Mouse (Mus musculus): Measurements from ENCODE around the gene Itga2b. TPM values are rescaled to one million over a fixed set of nuclear protein-coding genes. Genes with fewer than 3 reads are reported as not detected.

Itga2b gene
- polyA plus RNA-seq (2017; shearing (Covaris generic)): 1 to 10 TPM in 1 of 2 experiments, under 1 TPM in 1; 0.64 to 1.1 TPM

DNA sequence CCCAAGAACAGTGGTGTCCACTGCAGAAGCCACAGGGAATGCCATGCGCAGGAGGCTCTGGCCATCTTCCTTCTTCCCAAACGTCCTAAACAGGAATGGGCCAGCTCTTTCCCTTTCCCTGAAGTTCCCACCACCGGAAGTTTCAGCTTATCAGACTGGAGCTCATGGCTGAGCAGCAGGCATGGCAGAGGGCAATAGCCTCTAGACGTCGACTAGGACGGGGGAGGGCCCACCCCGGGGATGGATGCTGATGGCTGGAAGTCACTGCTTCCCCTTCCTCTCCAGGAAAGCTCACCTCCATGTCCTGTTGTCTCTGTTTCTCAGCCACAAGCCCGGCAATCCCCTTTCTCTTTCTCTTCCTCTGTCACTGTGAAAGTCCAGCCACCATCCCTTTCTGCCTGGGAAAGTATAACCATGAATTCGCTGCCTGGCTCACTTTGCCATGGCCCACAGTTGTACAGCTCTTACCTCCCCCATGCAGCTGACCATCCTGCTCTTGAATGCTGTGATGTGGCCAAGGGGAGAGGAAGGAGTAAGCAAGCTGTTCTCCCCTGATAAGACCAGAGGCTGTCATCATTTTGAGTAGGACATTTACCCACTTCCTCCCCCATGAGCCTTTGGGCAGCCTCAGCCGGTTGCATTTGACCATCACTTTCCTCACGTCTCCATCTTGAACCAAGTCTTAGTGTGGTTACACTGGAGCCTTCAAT lies at the start of gene Itga2b:
Itga2b (minus strand) TSS at position 475 of the 710 bp plus-strand sequence.

DNA sequence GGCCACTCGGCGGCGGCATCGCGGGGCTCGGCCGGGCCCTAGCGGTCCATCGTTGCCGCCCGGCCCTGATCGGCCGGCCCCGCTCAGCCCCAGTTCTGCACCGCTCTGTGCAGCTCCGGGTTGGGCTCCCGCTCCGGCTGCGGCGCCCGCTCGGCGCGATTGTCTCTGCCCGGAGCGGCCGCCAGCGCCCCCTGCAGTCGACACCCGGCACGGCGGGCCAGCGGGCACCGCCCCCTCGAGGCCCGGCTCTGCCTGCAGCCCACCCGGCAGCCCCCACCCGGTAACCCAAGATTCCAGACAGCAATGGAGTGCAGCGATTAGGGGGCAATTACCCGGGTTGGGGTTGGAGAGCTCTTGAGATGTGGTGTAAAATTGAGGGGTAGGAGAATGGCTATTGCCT lies 22.4 kb downstream of the Itga2b start, which contains the start of gene Fam171a2:
Fam171a2 (minus strand) TSS at position 186 of the 400 bp plus-strand sequence.

DNA sequence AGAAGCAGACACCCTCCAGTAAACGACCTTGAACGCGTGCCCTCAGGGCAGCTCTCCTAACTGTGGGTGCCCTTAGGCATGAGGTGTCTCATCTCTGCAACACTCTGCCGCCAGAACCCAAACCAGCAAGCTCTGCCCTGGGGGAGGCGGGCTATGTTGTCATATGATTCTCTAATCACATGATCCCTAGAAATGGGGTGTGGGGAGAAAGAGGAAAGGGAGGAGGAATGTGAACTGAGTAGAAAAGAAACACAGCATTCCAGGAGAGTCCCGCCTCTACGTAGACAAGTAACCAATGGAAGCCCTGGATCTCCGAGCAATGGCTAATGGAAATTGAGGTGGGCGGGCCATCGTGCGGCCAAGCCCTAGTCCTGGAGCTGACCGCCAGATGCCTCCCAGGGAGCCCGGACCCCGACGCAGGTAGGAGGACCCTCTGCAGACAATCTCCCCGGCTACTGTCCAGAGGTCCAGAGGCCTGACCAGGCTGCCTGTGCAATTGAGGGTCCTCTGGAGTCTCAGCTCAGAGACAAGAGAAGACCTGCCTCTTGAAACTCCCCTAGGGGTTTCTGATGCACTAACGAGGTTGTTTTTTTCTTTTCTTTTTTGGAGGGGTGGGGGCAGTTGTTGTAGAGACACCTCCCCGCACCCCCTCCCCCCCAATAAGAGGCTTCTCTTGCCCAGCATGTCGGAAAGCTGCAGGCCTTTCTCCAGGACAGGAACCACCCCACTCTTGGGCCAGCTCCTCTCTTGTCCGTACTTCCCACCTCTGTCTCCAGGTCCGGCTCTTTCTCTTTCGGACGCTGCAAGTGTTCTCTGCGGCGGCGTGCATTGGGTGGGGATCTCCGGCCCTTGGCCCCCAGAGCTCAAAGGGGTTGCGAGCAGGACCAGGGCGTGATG lies 39.6 kb downstream of the Itga2b start, which contains the start of gene Grn:
Grn (plus strand) TSS at position 195 of the 897 bp plus-strand sequence.

DNA sequence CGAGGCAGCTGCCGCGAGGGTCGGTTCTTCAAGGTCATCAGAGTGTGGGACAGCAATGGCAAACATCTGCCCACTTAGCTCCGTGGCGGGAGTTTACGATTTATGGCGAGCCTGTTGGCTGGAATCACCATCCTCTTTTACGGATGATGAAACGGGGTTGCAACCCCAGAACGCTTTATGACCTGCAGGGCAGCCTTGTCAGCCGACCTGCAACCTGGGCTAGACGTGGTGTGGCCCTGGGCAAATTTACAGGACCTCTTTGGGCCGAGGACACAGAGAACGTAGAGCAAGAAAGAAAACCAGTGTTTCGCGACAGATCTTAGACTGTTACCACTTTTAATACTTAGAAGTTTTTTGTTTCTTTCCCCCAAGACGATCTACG lies 62.1 kb downstream of the Itga2b start, which contains the start of gene Slc25a39:
Slc25a39 (minus strand) TSS at position 113 of the 382 bp plus-strand sequence.

Other genes starting within 250 kb of the Itga2b start
- 10 to 100 TPM; 23.2 to 25.0 TPM for gene Hdac5, start 240.0 kb downstream of the Itga2b start, polyA plus RNA-seq (2017; shearing (Covaris generic))
- gene BC030867, start 221.2 kb downstream of the Itga2b start, polyA plus RNA-seq (2017; shearing (Covaris generic)): 1 to 10 TPM; 1.3 to 2.5 TPM
- not detected for gene Asb16, start 201.4 kb downstream of the Itga2b start, polyA plus RNA-seq (2017; shearing (Covaris generic))
- gene Tmub2, start 185.2 kb downstream of the Itga2b start, polyA plus RNA-seq (2017; shearing (Covaris generic)): 10 to 100 TPM; 53.2 to 53.9 TPM
- gene Atxn7l3, start 173.5 kb downstream of the Itga2b start, polyA plus RNA-seq (2017; shearing (Covaris generic)): 10 to 100 TPM; 18.9 to 21.8 TPM
- 100 to 1,000 TPM; 104 to 123 TPM for gene Ubtf, start 150.4 kb downstream of the Itga2b start, polyA plus RNA-seq (2017; shearing (Covaris generic))
- 1 to 10 TPM; 3.0 to 3.3 TPM for gene Slc4a1, start 103.9 kb downstream of the Itga2b start, polyA plus RNA-seq (2017; shearing (Covaris generic))
- gene Rundc3a, start 76.7 kb downstream of the Itga2b start, polyA plus RNA-seq (2017; shearing (Covaris generic)): 10 to 100 TPM; 25.8 to 29.9 TPM
- gene Slc25a39, start 62.2 kb downstream of the Itga2b start, polyA plus RNA-seq (2017; shearing (Covaris generic)): 10 to 100 TPM; 78.1 to 93.5 TPM
- 10 to 100 TPM; 42.4 to 63.7 TPM for gene Grn, start 39.8 kb downstream of the Itga2b start, polyA plus RNA-seq (2017; shearing (Covaris generic))
- gene Fam171a2, start 22.4 kb downstream of the Itga2b start, polyA plus RNA-seq (2017; shearing (Covaris generic)): under 1 TPM in 1 of 2 experiments, not detected in 1; 0.32 TPM
- gene Gpatch8, start 86.3 kb upstream of the Itga2b start, polyA plus RNA-seq (2017; shearing (Covaris generic)): 10 to 100 TPM; 57.4 to 60.5 TPM
- gene Gm11627, start 109.3 kb upstream of the Itga2b start, polyA plus RNA-seq (2017; shearing (Covaris generic)): not detected
- not detected for gene Fzd2, start 134.3 kb upstream of the Itga2b start, polyA plus RNA-seq (2017; shearing (Covaris generic))
- gene Meioc, start 193.6 kb upstream of the Itga2b start, polyA plus RNA-seq (2017; shearing (Covaris generic)): under 1 TPM in 1 of 2 experiments, not detected in 1; 0.04 TPM
- gene Ccdc43, start 227.7 kb upstream of the Itga2b start, polyA plus RNA-seq (2017; shearing (Covaris generic)): 10 to 100 TPM; 27.5 to 30.7 TPM

Data from activated CD4-positive, CD25-positive, alpha-beta regulatory T cell (primary cell).